Mouse (Mus musculus) G1E (cell line): ENCODE data around the gene Pola2.

Experiments used
- CTCF ChIP-seq: IDR thresholded peaks from 2 replicates; pipeline ENCODE4 v1.5.1; 2012; ENCODE audit warnings: low read depth, low read length, inconsistent platforms, mixed read lengths
- GATA1 ChIP-seq: IDR thresholded peaks from 2 replicates; pipeline ENCODE4 v1.6.1; 2012; ENCODE audit warnings: borderline replicate concordance, low read length, inconsistent platforms, mixed read lengths
- POLR2AphosphoS5 ChIP-seq: IDR thresholded peaks from 2 replicates; pipeline ENCODE4 v1.6.1; 2012; ENCODE audit warnings: low read depth, low read length, inconsistent platforms; ENCODE audit not compliant: insufficient replicate concordance
- TAL1 ChIP-seq: conservative IDR thresholded peaks from 2 replicates; pipeline ENCODE4 v1.6.1; 2012; ENCODE audit warnings: low read depth, low read length, inconsistent platforms, mixed read lengths

GRCm38 (mm10) chr19:5951631-5952030, 12.4 kb downstream of the Pola2 start:
- TF ChIP-seq CTCF: no peak
- TF ChIP-seq GATA1: no peak
- TF ChIP-seq TAL1: no peak
- no peak for TF ChIP-seq POLR2AphosphoS5
